Mouse (Mus musculus) neural tube, embryonic 13.5 days (tissue): ENCODE measurements around the gene Gan. TPM values are rescaled to one million over a fixed set of nuclear protein-coding genes. Genes with fewer than 3 reads are reported as not detected.

Source experiments
- ATAC-seq: fragments of 200-750 bp; cut with Nextera tagmentation; 2 replicates; pipeline ENCODE4 v1.8.0; 2017; ENCODE audit warnings: low read depth, mild to moderate bottlenecking, moderate TSS enrichment, moderate library complexity
- H3K27ac ChIP-seq: fragments of 300-500 bp; sonication (generic); replicated peaks from 2 replicates; pipeline ENCODE4 v1.5.1; 2015; ENCODE audit warnings: moderate library complexity, mild to moderate bottlenecking, inconsistent platforms
- H3K27me3 ChIP-seq: fragments of 300-500 bp; sonication (generic); 2 replicates; pipeline ENCODE4 v1.6.1; 2015; ENCODE audit warnings: mild to moderate bottlenecking, inconsistent platforms
- H3K36me3 ChIP-seq: fragments of 300-500 bp; sonication (generic); 2 replicates; pipeline ENCODE4 v1.6.1; 2015; ENCODE audit warnings: mild to moderate bottlenecking, inconsistent platforms
- H3K4me1 ChIP-seq: fragments of 300-500 bp; sonication (generic); replicated peaks from 2 replicates; pipeline ENCODE4 v1.6.1; 2015; ENCODE audit warnings: inconsistent platforms
- H3K4me2 ChIP-seq: fragments of 300-500 bp; sonication (generic); 2 replicates; pipeline ENCODE4 v1.6.1; 2015; ENCODE audit warnings: inconsistent platforms, mild to moderate bottlenecking, moderate library complexity
- H3K4me3 ChIP-seq: fragments of 300-500 bp; sonication (generic); 2 replicates; pipeline ENCODE4 v1.5.1; 2015; ENCODE audit warnings: mild to moderate bottlenecking, inconsistent platforms
- H3K9ac ChIP-seq: fragments of 300-500 bp; sonication (generic); 2 replicates; pipeline ENCODE4 v1.6.1; 2015; ENCODE audit warnings: moderate library complexity, mild to moderate bottlenecking, inconsistent platforms
- H3K9me3 ChIP-seq: fragments of 300-500 bp; sonication (generic); 2 replicates; pipeline ENCODE4 v1.6.1; 2016; ENCODE audit warnings: inconsistent platforms
- WGBS: fragments of 180-500 bp; shearing (Covaris S2); methylation state at CpG from one replicate; pipeline ENCODE4 v1.1.7; 2015; 5-methylcytosine and 5-hydroxymethylcytosine counted together
- polyA plus RNA-seq: library from polyadenylated mRNA; unstranded; fragments of >200 nt; fragmentation: Nextera tagmentation; extraction: Ambion mirVana; gene quantifications from 2 replicates; pipeline ENCODE4 v1.2.1, GENCODE M21; 2015

Gene Gan
- polyA plus RNA-seq, 1 experiment from 2014 or later = 2.4 TPM

- Histone ChIP-seq H3K27ac (no peak overlapping the region), H3K9ac (no peak overlapping the region), H3K9me3 (no peaks in the 10 kb centered on the region), H3K36me3 (peaks cover 34% of the 10 kb centered on the region), H3K4me2 (no peak overlapping the region), H3K4me1 (no peaks in the 10 kb centered on the region), H3K27me3 (no peaks in the 10 kb centered on the region), H3K4me3 (no peak overlapping the region)
- ATAC-seq = no peak
- WGBS = 95% methylated on average over 4 of the region's 4 CpGs
These were observed 24.8 kb downstream of the Gan start for GRCm38 (mm10) chr8:117182746-117183145.

DNA sequence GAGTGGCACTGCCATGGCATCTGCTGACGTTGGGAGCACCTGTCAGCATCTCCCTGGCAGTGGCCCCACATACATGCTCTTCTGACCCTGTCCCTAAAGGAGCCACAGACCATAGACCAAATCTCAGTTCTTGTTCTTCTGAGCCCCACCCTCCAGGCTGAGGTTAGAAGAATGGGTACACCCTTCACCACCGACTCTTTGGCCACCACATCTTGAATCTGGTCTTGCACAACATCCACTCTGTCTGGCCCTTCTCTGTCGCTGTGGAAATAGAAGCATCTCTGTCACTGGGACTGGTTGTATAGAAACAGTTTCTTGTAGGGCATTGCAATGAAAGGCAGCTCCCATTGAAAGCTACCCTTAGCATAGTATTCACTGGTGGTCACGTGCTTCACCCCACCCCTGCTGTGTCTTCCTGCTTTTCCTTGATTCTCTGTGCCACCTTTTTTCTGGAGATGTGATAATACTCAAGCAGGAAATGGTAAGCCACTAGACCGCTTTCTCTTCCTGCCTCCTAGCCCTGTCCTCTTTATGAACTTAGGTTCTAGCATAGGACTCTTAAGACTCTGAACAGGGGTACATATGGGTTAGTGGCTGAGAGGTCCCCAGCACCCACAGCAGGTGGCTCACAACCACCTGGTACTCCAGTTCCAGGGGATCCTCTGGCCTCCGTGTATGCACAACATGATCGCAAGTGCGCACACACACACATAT is 25.9 kb downstream of the Gan start:
- Histone ChIP-seq H3K36me3 (peaks cover 45% of the 10 kb centered on the region), H3K9me3 (no peaks in the 10 kb centered on the region), H3K9ac (no peak overlapping the region), H3K27ac (no peak overlapping the region), H3K4me1 (no peaks in the 10 kb centered on the region), H3K27me3 (no peaks in the 10 kb centered on the region), H3K4me3 (no peak overlapping the region), H3K4me2 (no peak overlapping the region)
- WGBS = 94% methylated on average over 8 of the region's 8 CpGs
- no peak for ATAC-seq

DNA sequence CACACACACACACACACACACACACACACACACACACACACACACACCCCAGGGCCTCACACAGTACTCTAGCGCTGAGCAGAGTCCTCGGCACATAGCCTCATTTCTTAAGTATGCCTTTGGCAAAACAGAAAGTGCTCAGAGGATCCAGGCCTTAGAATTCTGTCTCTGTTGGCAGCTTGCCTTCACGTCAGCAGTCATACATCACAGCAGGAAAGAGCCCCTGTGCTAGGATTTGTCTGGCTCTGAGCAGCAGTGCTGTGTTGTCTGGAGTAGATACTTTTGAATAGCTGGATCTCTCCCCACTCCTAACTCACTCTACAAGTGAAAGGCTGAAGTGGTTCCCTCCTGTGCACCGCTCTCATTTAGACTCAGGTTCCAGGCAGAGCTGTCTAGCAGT is 36.4 kb downstream of the Gan start:
- no peaks in the 10 kb centered on the region for H3K9me3 ChIP-seq
- no peak overlapping the region for H3K9ac ChIP-seq
- WGBS = 69% methylated on average over 4 of the region's 4 CpGs
- no peaks in the 10 kb centered on the region for H3K27me3 ChIP-seq
- H3K4me1 ChIP-seq = peaks cover 15% of the 10 kb centered on the region
- H3K4me2 ChIP-seq = no peak overlapping the region
- H3K36me3 ChIP-seq = peaks cover 77% of the 10 kb centered on the region
- peak overlapping the region; percentile 59 for H3K27ac ChIP-seq
- ATAC-seq = peak; percentile 58; the same call in 1 of the 2 replicates
- H3K4me3 ChIP-seq = no peak overlapping the region

GRCm38 (mm10) chr8:117196593-117196992 is 38.7 kb downstream of the Gan start:
- no peak overlapping the region for H3K4me2 ChIP-seq
- no peaks in the 10 kb centered on the region for H3K27me3 ChIP-seq
- H3K36me3 ChIP-seq = peaks cover 70% of the 10 kb centered on the region
- no peak overlapping the region for H3K4me3 ChIP-seq
- peaks cover 24% of the 10 kb centered on the region for H3K4me1 ChIP-seq
- H3K9me3 ChIP-seq = no peaks in the 10 kb centered on the region
- 90% methylated on average over 4 of the region's 4 CpGs for WGBS
- no peak for ATAC-seq
- no peak overlapping the region for H3K9ac ChIP-seq
- no peak overlapping the region for H3K27ac ChIP-seq

DNA sequence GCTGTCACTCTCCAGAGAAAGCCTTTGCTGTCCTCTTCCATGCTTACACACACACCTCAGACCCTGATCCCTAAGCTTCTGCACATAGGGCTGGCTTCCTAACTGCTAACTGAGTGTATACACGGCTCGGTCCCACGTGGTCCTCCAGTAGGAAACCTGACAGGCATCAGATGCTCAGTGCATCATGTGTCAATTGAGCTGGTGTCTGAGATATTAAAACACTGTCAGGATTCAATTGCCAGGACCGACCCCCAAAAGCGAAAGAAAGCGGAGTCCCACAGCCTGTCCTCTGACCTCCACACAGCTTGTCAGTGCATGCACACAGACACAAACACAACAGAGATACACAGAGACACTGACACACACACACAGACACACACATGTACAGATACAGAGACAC is 39.6 kb downstream of the Gan start:
- Histone ChIP-seq H3K4me3 (no peak overlapping the region), H3K9me3 (no peaks in the 10 kb centered on the region), H3K4me1 (peaks cover 24% of the 10 kb centered on the region), H3K27ac (0 out of 2 replicates have a peak overlapping the region, but pooled peaks have one; percentile 38), H3K9ac (no peak overlapping the region), H3K27me3 (no peaks in the 10 kb centered on the region), H3K4me2 (no peak overlapping the region), H3K36me3 (peaks cover 63% of the 10 kb centered on the region)
- WGBS = 90% methylated on average over 6 of the region's 6 CpGs
- ATAC-seq = peak; percentile 23; the same call in 1 of the 2 replicates

- Histone ChIP-seq H3K4me1 (peaks cover 24% of the 10 kb centered on the region), H3K9me3 (no peaks in the 10 kb centered on the region), H3K4me3 (no peak overlapping the region), H3K4me2 (peak overlapping the region; percentile 31), H3K9ac (peak overlapping the region; percentile 27; the same call in 1 of the 2 replicates), H3K27ac (peak overlapping the region; percentile 34), H3K27me3 (no peaks in the 10 kb centered on the region), H3K36me3 (peaks cover 56% of the 10 kb centered on the region)
- 51% methylated on average over 20 of the region's 20 CpGs for WGBS
- ATAC-seq = peak; percentile 81
These were observed 40.4 kb downstream of the Gan start for GRCm38 (mm10) chr8:117198141-117198935.

- no peaks in the 10 kb centered on the region for H3K9me3 ChIP-seq
- H3K4me2 ChIP-seq = no peak overlapping the region
- peak overlapping the region; percentile 39; the same call in 1 of the 2 replicates for H3K27ac ChIP-seq
- ATAC-seq = no peak
- H3K4me1 ChIP-seq = peaks cover 24% of the 10 kb centered on the region
- peaks cover 56% of the 10 kb centered on the region for H3K36me3 ChIP-seq
- 64% methylated on average over 6 of the region's 6 CpGs for WGBS
- no peaks in the 10 kb centered on the region for H3K27me3 ChIP-seq
- no peak overlapping the region for H3K4me3 ChIP-seq
- H3K9ac ChIP-seq = no peak overlapping the region
These were observed 41.7 kb downstream of the Gan start for GRCm38 (mm10) chr8:117199658-117200057.

DNA sequence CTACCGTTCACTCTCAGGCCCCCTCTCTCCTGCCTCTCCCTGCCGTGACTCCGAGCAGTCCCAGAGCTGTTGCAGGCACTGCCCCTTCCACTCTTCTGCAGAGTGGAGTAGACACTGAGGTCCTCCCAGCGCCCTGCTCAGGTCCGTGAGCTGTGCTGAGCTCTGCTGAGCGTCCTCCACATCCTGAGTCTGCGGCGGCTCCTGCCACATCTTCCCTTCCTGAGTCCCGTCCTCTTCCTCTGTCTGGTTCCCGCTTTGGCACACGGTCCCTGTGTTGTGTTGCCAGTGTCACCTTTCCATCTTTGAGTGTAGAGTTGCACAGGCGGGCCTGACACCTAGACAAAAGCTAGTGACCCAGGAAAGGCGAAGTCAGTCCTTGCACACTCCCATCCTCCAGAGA is 42.4 kb downstream of the Gan start:
- Histone ChIP-seq H3K27me3 (no peaks in the 10 kb centered on the region), H3K4me1 (peaks cover 24% of the 10 kb centered on the region), H3K4me3 (no peak overlapping the region), H3K27ac (no peak overlapping the region), H3K36me3 (peaks cover 55% of the 10 kb centered on the region), H3K9ac (no peak overlapping the region), H3K9me3 (no peaks in the 10 kb centered on the region), H3K4me2 (no peak overlapping the region)
- no peak for ATAC-seq
- 79% methylated on average over 13 of the region's 13 CpGs for WGBS

DNA sequence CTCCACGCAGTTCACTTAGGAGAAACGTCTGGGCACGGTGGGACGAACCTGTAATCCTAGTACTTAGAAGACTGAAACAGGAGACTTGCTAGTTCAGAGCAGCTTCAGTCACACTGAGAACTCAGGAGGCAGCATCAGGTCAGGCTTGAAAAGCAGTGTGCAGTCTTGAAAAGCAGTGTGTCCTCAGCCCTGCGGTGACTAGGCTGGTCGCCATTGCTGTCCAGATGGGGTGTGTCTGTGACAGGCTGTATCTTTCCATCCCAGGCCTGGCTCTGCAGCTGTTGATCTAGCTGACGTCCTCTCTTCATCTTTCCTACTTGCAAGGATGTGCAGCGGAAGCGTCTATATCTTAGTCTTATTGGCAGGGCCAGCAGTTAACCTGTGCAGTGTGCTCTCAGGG is 42.9 kb downstream of the Gan start:
- H3K4me2 ChIP-seq = no peak overlapping the region
- H3K27me3 ChIP-seq = no peaks in the 10 kb centered on the region
- H3K4me3 ChIP-seq = no peak overlapping the region
- H3K4me1 ChIP-seq = peaks cover 24% of the 10 kb centered on the region
- ATAC-seq = no peak
- WGBS = 93% methylated on average over 9 of the region's 9 CpGs
- peaks cover 50% of the 10 kb centered on the region for H3K36me3 ChIP-seq
- no peak overlapping the region for H3K9ac ChIP-seq
- H3K27ac ChIP-seq = no peak overlapping the region
- no peaks in the 10 kb centered on the region for H3K9me3 ChIP-seq

GRCm38 (mm10) chr8:117201221-117202017 is 43.5 kb downstream of the Gan start:
- Histone ChIP-seq H3K4me3 (no peak overlapping the region), H3K9ac (no peak overlapping the region), H3K36me3 (peaks cover 44% of the 10 kb centered on the region), H3K27ac (no peak overlapping the region), H3K4me1 (peaks cover 24% of the 10 kb centered on the region), H3K4me2 (no peak overlapping the region), H3K27me3 (no peaks in the 10 kb centered on the region), H3K9me3 (no peaks in the 10 kb centered on the region)
- WGBS = 84% methylated on average over 19 of the region's 19 CpGs
- ATAC-seq = no peak

DNA sequence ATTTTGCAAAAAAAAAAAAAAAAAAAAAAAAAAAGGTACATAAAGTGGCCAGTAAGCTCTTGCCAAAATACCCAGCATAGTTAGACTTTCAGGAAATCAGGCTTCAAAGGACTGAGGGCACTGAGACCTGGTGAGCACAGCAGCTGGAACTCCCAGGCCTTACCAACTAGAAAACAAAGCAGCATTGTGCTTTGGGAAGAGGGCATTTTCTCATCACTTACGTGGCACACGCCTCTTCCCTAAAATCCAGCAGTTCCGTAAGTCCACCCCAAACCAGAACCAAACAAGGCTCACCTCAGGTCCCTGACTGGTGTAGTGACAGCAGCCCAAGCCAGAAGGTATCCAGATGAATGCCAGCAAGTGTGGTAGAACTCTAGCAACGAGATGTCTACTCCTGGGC is 45.1 kb downstream of the Gan start:
- 97% methylated on average over 4 of the region's 4 CpGs for WGBS

GRCm38 (mm10) chr8:117205884-117206283 is 47.9 kb downstream of the Gan start:
- no peaks in the 10 kb centered on the region for H3K4me1 ChIP-seq
- peaks cover 36% of the 10 kb centered on the region for H3K36me3 ChIP-seq
- no peak overlapping the region for H3K27ac ChIP-seq
- no peak overlapping the region for H3K4me3 ChIP-seq
- no peak overlapping the region for H3K9ac ChIP-seq
- H3K27me3 ChIP-seq = no peaks in the 10 kb centered on the region
- ATAC-seq = no peak
- H3K9me3 ChIP-seq = no peaks in the 10 kb centered on the region
- H3K4me2 ChIP-seq = no peak overlapping the region
- 91% methylated on average over 4 of the region's 4 CpGs for whole genome bisulfite sequencing

More for the DNA sequence above, 45.1 kb downstream of the Gan start:
- ATAC-seq = no peak
- H3K4me2 ChIP-seq = no peak overlapping the region
- no peak overlapping the region for H3K27ac ChIP-seq
- no peaks in the 10 kb centered on the region for H3K9me3 ChIP-seq
- H3K27me3 ChIP-seq = no peaks in the 10 kb centered on the region
- H3K9ac ChIP-seq = no peak overlapping the region
- no peak overlapping the region for H3K4me3 ChIP-seq
- H3K36me3 ChIP-seq = peaks cover 40% of the 10 kb centered on the region
- H3K4me1 ChIP-seq = peaks cover 21% of the 10 kb centered on the region
